Mouse (Mus musculus) megakaryocyte-erythroid progenitor cell, adult 5-6 weeks (primary cell): Measurements from ENCODE around the gene Zfp94. TPM values are rescaled to one million over a fixed set of nuclear protein-coding genes. Genes with fewer than 3 reads are reported as not detected.

ENCODE experiments used
- ATAC-seq: replicated peaks from 2 replicates; pipeline ENCODE4 v1.8.0; 2016; ENCODE audit warnings: mild to moderate bottlenecking, inconsistent platforms; ENCODE audit not compliant: severe bottlenecking, poor library complexity, low FRiP score, low TSS enrichment
- total RNA-seq, 2 experiments: library from RNA; stranded (forward) in 1 of 2; stranded (reverse) in 1 of 2; fragments of 200-1000, 215-1000 nt in 1 of 2; fragments of >200 nt in 1 of 2; fragmentation: Nextera tagmentation in 1 of 2; gene quantifications; 2 replicates each; pipeline ENCODE4 v1.2.3; 2014 to 2017

The Zfp94 gene
- 3.3 and 6.7 TPM in 2 replicates for total RNA-seq (2014; fragmentation: Nextera tagmentation)
- 3.0 and 4.4 TPM in 2 replicates for total RNA-seq (2017)

- ATAC-seq = peak; percentile 95
Observed at GRCm38 (mm10) chr7:24316567-24317092, at the start of gene Zfp94. Gene Zfp94, minus strand, starts transcription at chr7:24316666.

DNA sequence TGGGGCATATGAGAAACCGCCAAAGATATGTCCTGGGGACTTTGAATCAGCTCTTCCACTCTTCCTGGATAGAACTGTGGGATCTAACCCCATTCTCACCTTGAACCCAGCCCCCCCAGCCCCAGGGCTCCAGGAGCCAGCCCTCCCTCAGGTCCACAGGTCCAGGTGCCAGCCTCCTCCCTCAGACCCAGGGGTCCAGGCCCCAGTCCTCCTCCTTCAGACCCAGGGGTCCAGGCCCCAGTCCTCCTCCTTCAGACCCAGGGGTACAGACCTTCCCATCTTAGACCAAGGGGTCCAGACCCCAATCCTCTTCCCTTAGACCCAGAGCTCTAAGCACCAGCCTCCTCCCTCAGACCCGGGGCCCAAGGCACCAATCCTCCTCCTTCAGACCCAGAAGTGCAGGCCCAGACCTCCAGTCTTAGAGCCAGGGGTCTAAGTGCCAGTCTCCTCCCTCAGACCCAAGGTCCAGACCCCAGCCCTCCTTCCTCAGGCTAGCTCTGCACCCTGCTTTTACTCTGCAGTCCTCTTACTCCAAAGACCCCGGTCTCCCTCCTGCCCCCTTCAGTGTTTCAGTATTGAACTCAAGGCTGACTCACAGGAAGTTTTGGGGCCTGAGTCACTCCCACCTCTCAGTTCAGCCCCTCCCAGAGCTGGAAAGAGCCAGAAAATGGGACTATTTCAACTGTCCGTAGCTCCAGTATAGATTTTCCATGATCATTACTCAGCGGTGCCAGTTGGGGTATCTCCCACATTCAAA lies 49.0 kb upstream of the Zfp94 start:
- ATAC-seq = no peak

DNA sequence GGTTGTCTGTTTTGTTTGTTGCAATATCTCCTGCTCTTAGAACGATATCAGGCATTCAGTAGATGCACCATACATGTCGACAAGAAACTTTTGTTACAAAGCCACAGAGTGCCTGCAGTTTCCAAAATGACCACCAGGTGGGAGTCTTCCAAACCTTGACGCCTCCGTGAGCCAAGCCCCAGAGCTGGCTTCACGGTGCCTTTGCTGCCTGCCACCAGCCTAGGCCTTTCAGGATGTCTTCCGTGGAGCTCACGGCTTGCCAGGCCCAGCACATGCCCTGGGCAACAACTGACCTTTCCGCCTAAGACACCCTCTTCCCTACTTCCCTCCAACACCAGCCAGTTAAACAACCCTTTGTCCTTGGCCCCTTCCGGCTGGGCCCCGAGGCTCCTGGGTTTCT lies 48.4 kb upstream of the Zfp94 start:
- peak; percentile 57 for ATAC-seq

- ATAC-seq = no peak
Observed at GRCm38 (mm10) chr7:24363228-24363627, 46.8 kb upstream of the Zfp94 start.

GRCm38 (mm10) chr7:24361001-24361400 lies 44.5 kb upstream of the Zfp94 start:
- ATAC-seq = no peak

GRCm38 (mm10) chr7:24359269-24359668 lies 42.8 kb upstream of the Zfp94 start:
- ATAC-seq = peak; percentile 56

DNA sequence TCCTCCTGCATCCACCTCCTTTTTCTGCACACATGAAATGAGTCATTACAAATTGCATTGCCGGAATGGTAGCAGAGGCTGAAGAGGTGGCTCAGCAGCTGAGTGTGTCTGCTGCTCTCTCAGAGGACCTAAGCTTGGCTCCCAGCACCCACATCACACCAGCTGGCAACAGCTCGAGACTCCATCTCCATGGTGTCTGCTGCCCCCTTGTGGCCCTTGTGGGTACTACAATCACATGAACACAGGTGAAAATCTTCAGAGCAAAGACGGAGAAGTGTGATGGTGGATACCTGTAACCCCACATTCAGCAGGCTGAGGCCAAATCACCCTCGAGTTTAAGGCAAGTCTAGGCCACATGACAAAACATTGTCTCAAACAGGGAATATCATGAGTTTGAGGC lies 41.4 kb upstream of the Zfp94 start:
- no peak for ATAC-seq

- no peak for ATAC-seq
Observed at GRCm38 (mm10) chr7:24356081-24356480, 39.6 kb upstream of the Zfp94 start.

GRCm38 (mm10) chr7:24355646-24356045 lies 39.2 kb upstream of the Zfp94 start:
- ATAC-seq = no peak

GRCm38 (mm10) chr7:24348896-24349295 lies 32.4 kb upstream of the Zfp94 start, which contains the start of gene Lypd5:
Gene Lypd5, plus strand, starts transcription at chr7:24349196.
- no peak for ATAC-seq

DNA sequence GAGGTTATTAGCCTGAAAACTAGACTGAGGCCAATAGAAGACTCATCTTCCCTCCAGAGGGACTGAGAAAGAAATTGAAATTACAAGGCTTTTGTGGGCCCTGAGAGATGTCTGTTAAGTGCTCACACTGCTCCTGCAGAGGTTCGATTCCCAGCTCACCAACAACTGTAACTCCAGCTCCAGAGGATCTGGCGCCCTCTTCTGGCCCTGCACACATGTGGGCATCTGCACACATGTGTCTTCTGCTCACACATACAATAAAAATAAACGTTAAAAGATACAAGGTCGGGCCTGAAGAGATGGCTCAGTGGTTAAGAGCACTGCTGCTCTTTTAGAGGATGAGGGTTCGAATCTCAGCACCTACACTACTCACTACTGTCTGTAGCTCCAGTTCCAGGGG lies 30.0 kb upstream of the Zfp94 start:
- no peak for ATAC-seq

- ATAC-seq = no peak
Observed at GRCm38 (mm10) chr7:24343701-24344272, 27.3 kb upstream of the Zfp94 start.

- ATAC-seq = no peak
Observed at GRCm38 (mm10) chr7:24338241-24338640, 21.8 kb upstream of the Zfp94 start.

DNA sequence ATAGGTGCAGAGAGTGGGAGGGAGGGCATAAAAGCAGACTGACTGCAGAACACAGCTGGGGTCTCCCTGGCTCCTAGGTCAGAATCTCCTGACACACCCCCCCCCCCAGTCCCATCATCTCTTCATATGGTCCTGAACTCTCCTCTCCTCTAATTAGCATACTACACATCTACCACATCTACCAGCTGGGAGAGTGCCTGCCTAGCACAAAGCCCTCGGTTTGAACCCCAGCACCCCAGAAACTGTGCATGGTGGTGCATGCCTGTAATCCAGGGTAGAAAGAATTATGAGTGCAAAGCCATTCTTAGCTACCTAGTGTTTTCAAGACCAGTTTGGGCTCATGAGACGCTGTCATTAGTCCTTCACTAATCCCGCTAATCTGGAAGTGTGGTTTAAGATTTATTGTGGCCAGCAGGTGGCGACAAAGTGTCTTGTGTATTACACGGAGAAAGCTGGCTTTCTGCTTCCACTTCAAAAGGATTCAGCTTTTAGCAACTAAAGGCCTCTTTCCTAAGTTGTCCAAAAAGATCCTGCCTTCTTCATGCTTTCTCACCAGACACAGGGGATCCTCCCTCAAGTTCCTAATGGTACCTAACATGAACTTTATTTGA lies 19.3 kb upstream of the Zfp94 start:
- ATAC-seq = peak; percentile 68; the same call in 1 of the 2 replicates

- ATAC-seq = no peak
Observed at GRCm38 (mm10) chr7:24333304-24333986, 17.0 kb upstream of the Zfp94 start, which contains the start of gene Tescl. Gene Tescl, minus strand, starts transcription at chr7:24333936.

DNA sequence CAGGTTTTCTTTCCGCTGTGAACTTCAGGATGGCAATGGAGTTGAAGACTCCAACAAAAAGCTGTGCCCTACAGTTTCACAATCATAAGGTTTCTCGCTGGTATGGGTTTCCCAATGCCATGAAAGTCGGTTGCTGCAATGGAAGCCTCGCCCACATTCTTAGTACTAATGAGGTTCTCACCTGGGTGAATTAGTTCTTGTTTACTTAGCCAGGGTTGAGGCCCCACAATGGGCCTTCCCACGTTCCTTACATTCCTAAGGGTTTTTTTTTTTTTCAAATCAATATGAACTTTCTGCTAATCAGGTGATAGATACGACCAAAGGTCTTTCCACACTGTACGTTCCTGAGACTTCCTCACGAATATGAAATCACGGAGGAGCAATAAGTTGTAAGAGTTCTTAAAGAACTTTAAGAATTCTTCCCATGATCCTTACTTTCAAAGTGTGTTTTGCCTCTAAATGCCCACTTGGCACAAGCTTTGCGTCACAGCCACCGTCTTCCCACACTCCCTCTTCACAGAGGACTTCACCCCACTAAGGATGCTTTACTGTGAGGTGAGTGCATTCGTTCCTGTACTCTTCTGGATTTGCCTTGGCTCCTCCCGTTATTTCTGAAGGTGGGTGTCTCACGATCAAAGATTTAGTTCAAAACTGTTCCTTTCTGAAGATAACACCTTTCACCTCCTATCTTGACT lies 11.0 kb upstream of the Zfp94 start:
- ATAC-seq = no peak

GRCm38 (mm10) chr7:24326273-24327135 lies 10.0 kb upstream of the Zfp94 start:
- no peak for ATAC-seq

DNA sequence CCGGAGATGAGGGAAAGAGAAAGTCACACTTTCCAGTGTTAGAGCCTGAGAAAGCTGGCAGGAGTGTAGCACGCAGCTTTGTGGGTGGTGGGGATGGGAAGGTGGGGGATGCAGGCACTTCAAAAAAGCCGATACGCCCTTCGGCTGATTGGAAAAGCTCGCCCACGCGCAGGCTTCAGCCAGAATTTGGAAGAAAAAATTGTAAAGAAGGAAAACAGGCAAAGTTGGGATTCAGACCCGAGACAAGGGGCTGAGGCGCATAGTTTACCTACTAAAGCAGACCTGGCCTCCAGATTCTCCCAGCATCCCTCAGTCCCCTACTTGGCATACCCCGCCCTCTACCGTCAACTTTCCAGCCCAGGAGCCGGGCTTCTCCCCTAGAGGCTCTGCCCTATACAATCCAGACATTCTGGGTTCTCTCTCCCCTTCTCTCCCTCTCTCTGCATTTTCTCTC lies 9.2 kb upstream of the Zfp94 start:
- ATAC-seq = no peak
